In genomic region chr5:140506096-140506794, GRCm38 (mm10) we compare ENCODE assay signal across 8 mouse cellular contexts. TPM values are rescaled to one million over a fixed set of nuclear protein-coding genes. Genes with fewer than 3 reads are reported as not detected.
DNase-seq lines count a peak whose midpoint lies in the region; ATAC-seq lines count a peak whose summit lies in the region.

No protein-coding gene starts in this region.

- peaks cover 21% of the 10 kb centered on the region for H3K4me1 ChIP-seq in heart, embryonic 11.5 days (ENCODE audit: control insufficient read depth, insufficient read depth, low read length)
- H3K4me1 ChIP-seq in embryonic facial prominence, embryonic 14.5 days (ENCODE audit: control insufficient read depth, insufficient read depth, low read length) = peaks cover 33% of the 10 kb centered on the region
- peaks cover 47% of the 10 kb centered on the region for H3K4me1 ChIP-seq in intestine, embryonic 15.5 days (replicated peaks)
- peaks cover 30% of the 10 kb centered on the region for H3K4me1 ChIP-seq in midbrain, embryonic 14.5 days (ENCODE audit: control insufficient read depth, insufficient read depth, low read length)

- DNase-seq in heart, postnatal 25 days (ENCODE audit: low spot score) = no peak
- no peak for DNase-seq in embryonic facial prominence, embryonic 14.5 days (ENCODE audit: low spot score)
- DNase-seq in midbrain, embryonic 14.5 days = peak; percentile 37
- DNase-seq in urinary bladder, adult 2 months (ENCODE audit: low spot score) = no peak
- DNase-seq in gastrocnemius, postnatal 14 days = no peak

- intact Hi-C loops in heart, postnatal 25 days (cut with DNase I) = no loop called here
- intact Hi-C loops in gastrocnemius, postnatal 14 days (cut with DNase I; ENCODE audit: low total_unique reads) = no loop called here

- peak overlapping the region; percentile 75 for H3K9ac ChIP-seq in heart, embryonic 11.5 days (ENCODE audit: low read depth, low read length)
- peak overlapping the region; percentile 60 for H3K9ac ChIP-seq in embryonic facial prominence, embryonic 14.5 days (ENCODE audit: low read depth, low read length)
- peak overlapping the region; percentile 68 for H3K9ac ChIP-seq in intestine, embryonic 15.5 days
- peak overlapping the region; percentile 71 for H3K9ac ChIP-seq in midbrain, embryonic 14.5 days (replicated peaks; ENCODE audit: low read length)

- H3K27me3 ChIP-seq in heart, embryonic 11.5 days (ENCODE audit: control insufficient read depth, insufficient read depth, low read length) = no peaks in the 10 kb centered on the region
- H3K27me3 ChIP-seq in embryonic facial prominence, embryonic 14.5 days (replicated peaks; ENCODE audit: control insufficient read depth, insufficient read depth, low read length) = no peaks in the 10 kb centered on the region
- H3K27me3 ChIP-seq in intestine, embryonic 15.5 days (replicated peaks) = no peaks in the 10 kb centered on the region
- no peaks in the 10 kb centered on the region; the same call in 1 of the 2 replicates for H3K27me3 ChIP-seq in midbrain, embryonic 14.5 days (ENCODE audit: control insufficient read depth, insufficient read depth, low read length)

- H3K36me3 ChIP-seq in heart, embryonic 11.5 days (ENCODE audit: control insufficient read depth, insufficient read depth, low read length) = no peaks in the 10 kb centered on the region
- no peaks in the 10 kb centered on the region for H3K36me3 ChIP-seq in embryonic facial prominence, embryonic 14.5 days (ENCODE audit: control insufficient read depth, insufficient read depth, low read length)
- no peaks in the 10 kb centered on the region for H3K36me3 ChIP-seq in intestine, embryonic 15.5 days
- no peaks in the 10 kb centered on the region for H3K36me3 ChIP-seq in midbrain, embryonic 14.5 days (ENCODE audit: control insufficient read depth, insufficient read depth, low read length)

- H3K4me3 ChIP-seq in heart, embryonic 11.5 days (ENCODE audit: low read depth, low read length) = peak overlapping the region; percentile 46
- H3K4me3 ChIP-seq in embryonic facial prominence, embryonic 14.5 days (ENCODE audit: low read depth, low read length) = peak overlapping the region; percentile 50
- H3K4me3 ChIP-seq in intestine, embryonic 15.5 days (replicated peaks) = peak overlapping the region; percentile 59
- peak overlapping the region; percentile 57 for H3K4me3 ChIP-seq in midbrain, embryonic 14.5 days (replicated peaks; ENCODE audit: low read depth, low read length)

- no peak for ATAC-seq in heart, embryonic 11.5 days (replicated peaks; ENCODE audit: insufficient number of reproducible peaks, low FRiP score, low TSS enrichment)
- ATAC-seq in CD4-positive, CD25-positive, alpha-beta regulatory T cell, adult 4 months = peak; percentile 2
- ATAC-seq in embryonic facial prominence, embryonic 14.5 days (ENCODE audit: low read depth) = no peak
- ATAC-seq in intestine, embryonic 15.5 days = no peak
- 0 out of 2 replicates have a peak, but pooled peaks have one; percentile 7 for ATAC-seq in midbrain, embryonic 14.5 days (ENCODE audit: low FRiP score, low TSS enrichment)

- H3K9me3 ChIP-seq in heart, embryonic 11.5 days (replicated peaks; ENCODE audit: control insufficient read depth, low read length) = no peaks in the 10 kb centered on the region
- no peaks in the 10 kb centered on the region for H3K9me3 ChIP-seq in embryonic facial prominence, embryonic 14.5 days (ENCODE audit: control insufficient read depth, low read length)
- H3K9me3 ChIP-seq in intestine, embryonic 15.5 days = no peaks in the 10 kb centered on the region
- no peaks in the 10 kb centered on the region for H3K9me3 ChIP-seq in midbrain, embryonic 14.5 days (ENCODE audit: control insufficient read depth, low read length)

- 35% methylated on average over 22 of the region's 22 CpGs for WGBS in heart, embryonic 11.5 days (ENCODE audit: insufficient replicate concordance)
- 26% methylated on average over 22 of the region's 22 CpGs for WGBS in embryonic facial prominence, embryonic 14.5 days
- 25% methylated on average over 22 of the region's 22 CpGs for WGBS in intestine, embryonic 15.5 days
- WGBS in midbrain, embryonic 14.5 days = 45% methylated on average over 22 of the region's 22 CpGs

- peak overlapping the region; percentile 76 for H3K4me2 ChIP-seq in heart, embryonic 11.5 days
- H3K4me2 ChIP-seq in embryonic facial prominence, embryonic 14.5 days (ENCODE audit: low read depth, low read length) = peak overlapping the region; percentile 77
- H3K4me2 ChIP-seq in intestine, embryonic 15.5 days (replicated peaks) = peak overlapping the region; percentile 89
- peak overlapping the region; percentile 77 for H3K4me2 ChIP-seq in midbrain, embryonic 14.5 days (ENCODE audit: low read length)

- peak overlapping the region; percentile 7 for H3K27ac ChIP-seq in heart, embryonic 11.5 days (ENCODE audit: low read depth, low read length)
- H3K27ac ChIP-seq in embryonic facial prominence, embryonic 14.5 days (replicated peaks; ENCODE audit: low read depth, low read length) = peak overlapping the region; percentile 8; the same call in 1 of the 2 replicates
- H3K27ac ChIP-seq in intestine, embryonic 15.5 days = peak overlapping the region; percentile 58; the same call in 1 of the 2 replicates
- peak overlapping the region; percentile 72; the same call in 1 of the 2 replicates for H3K27ac ChIP-seq in midbrain, embryonic 14.5 days (replicated peaks; ENCODE audit: low read depth, low read length)

RNA-seq across cellular contexts. Expression of gene Chst12, which starts 0.9 kb away (rescaled TPM):
- 17.4 and 20.2 TPM in 2 replicates for polyA plus RNA-seq in heart, embryonic 11.5 days (2014; fragmentation: Nextera tagmentation; extraction: Ambion mirVana)
- 1 to 10 TPM; 6.1 to 6.9 TPM for total RNA-seq in heart, postnatal 25 days (2021)
- 10 to 100 TPM; 31.8 to 44.3 TPM for polyA plus RNA-seq in CD4-positive, CD25-positive, alpha-beta regulatory T cell, adult 4 months (2017; shearing (Covaris generic))
- polyA plus RNA-seq in embryonic facial prominence, embryonic 14.5 days (2014; fragmentation: Nextera tagmentation; extraction: Ambion mirVana) = 25.1 and 25.4 TPM in 2 replicates
- 19.8 and 21.3 TPM in 2 replicates for polyA plus RNA-seq in intestine, embryonic 15.5 days (2015; fragmentation: Nextera tagmentation; extraction: Ambion mirVana)
- 14.8 and 16.2 TPM in 2 replicates for polyA plus RNA-seq in midbrain, embryonic 14.5 days (2014; fragmentation: Nextera tagmentation; extraction: Ambion mirVana)
- polyA plus RNA-seq in urinary bladder, adult 2 months (2012; rRNA removed) = 54.6 and 76.8 TPM in 2 replicates
- 10 to 100 TPM in 1 of 2 experiments, 1 to 10 TPM in 1; 9.7 to 10.6 TPM for total RNA-seq in gastrocnemius, postnatal 14 days (2021)

RNA-seq across cellular contexts. Expression of gene Grifin, which starts 58.6 kb away (rescaled TPM):
- polyA plus RNA-seq in heart, embryonic 11.5 days (2014; fragmentation: Nextera tagmentation; extraction: Ambion mirVana) = 0.74 TPM in 1 of 2 replicates, not detected in the other
- total RNA-seq in heart, postnatal 25 days (2021) = not detected
- polyA plus RNA-seq in CD4-positive, CD25-positive, alpha-beta regulatory T cell, adult 4 months (2017; shearing (Covaris generic)) = 1 to 10 TPM; 1.5 to 3.8 TPM
- polyA plus RNA-seq in embryonic facial prominence, embryonic 14.5 days (2014; fragmentation: Nextera tagmentation; extraction: Ambion mirVana) = not detected in 2 replicates
- polyA plus RNA-seq in intestine, embryonic 15.5 days (2015; fragmentation: Nextera tagmentation; extraction: Ambion mirVana) = 0.49 and 0.58 TPM in 2 replicates
- polyA plus RNA-seq in midbrain, embryonic 14.5 days (2014; fragmentation: Nextera tagmentation; extraction: Ambion mirVana) = not detected in 2 replicates
- not detected in 2 replicates for polyA plus RNA-seq in urinary bladder, adult 2 months (2012; rRNA removed)
- not detected for total RNA-seq in gastrocnemius, postnatal 14 days (2021)

Comparison
In these comparisons a context has a peak if more than half of its experiments do, and no peak if none do; other contexts are left out.
1. ATAC-seq: peak in CD4-positive, CD25-positive, alpha-beta regulatory T cell, adult 4 months (single experiment) and midbrain, embryonic 14.5 days (single experiment); none in heart, embryonic 11.5 days (single experiment), embryonic facial prominence, embryonic 14.5 days (single experiment) and intestine, embryonic 15.5 days (single experiment).
2. H3K27ac ChIP-seq: peak in every context shown above with its lines; median percentile 72 in midbrain, embryonic 14.5 days; 58 in intestine, embryonic 15.5 days; 8 in embryonic facial prominence, embryonic 14.5 days; 7 in heart, embryonic 11.5 days.
3. Peak in every context shown above with its lines, with median percentiles within 50 percentile points of each other: H3K4me2 ChIP-seq, H3K4me3 ChIP-seq and H3K9ac ChIP-seq.